Mouse (Mus musculus) liver, embryonic 14.5 days (tissue): ENCODE measurements around the gene Slc18a3. TPM values are rescaled to one million over a fixed set of nuclear protein-coding genes. Genes with fewer than 3 reads are reported as not detected.

ENCODE experiments used
- ATAC-seq: fragments of 200-750 bp; cut with Nextera tagmentation; 2 replicates; pipeline ENCODE4 v1.8.0; 2017; ENCODE audit warnings: moderate number of reproducible peaks, mild to moderate bottlenecking, moderate library complexity; ENCODE audit not compliant: insufficient read depth
- DNase-seq, 3 experiments: peaks; one replicate each; pipeline ENCODE4 v3.0.0-alpha.2; 2012 to 2013; ENCODE audit warnings: low read depth in 3 of 3, low spot score in 3 of 3
- H3K27ac ChIP-seq: fragments of 300-500 bp; sonication (generic); 2 replicates; pipeline ENCODE4 v1.5.1; 2014; ENCODE audit warnings: moderate library complexity, mild to moderate bottlenecking, control low read depth, inconsistent platforms
- H3K27me3 ChIP-seq: fragments of 300-500 bp; sonication (generic); 2 replicates; pipeline ENCODE4 v1.6.1; 2014; ENCODE audit warnings: mild to moderate bottlenecking, low read length, moderate library complexity; ENCODE audit not compliant: control insufficient read depth, insufficient read depth
- H3K36me3 ChIP-seq: fragments of 300-500 bp; sonication (generic); replicated peaks from 2 replicates; pipeline ENCODE4 v1.6.1; 2014; ENCODE audit warnings: low read depth; ENCODE audit not compliant: control insufficient read depth, insufficient read depth
- H3K4me1 ChIP-seq, 2 experiments: fragments of 200-500 bp in 1 of 2; fragments of 300-500 bp in 1 of 2; sonication (generic) in 1 of 2; replicated peaks; 2 replicates each; pipeline ENCODE4 v1.6.1; 2012 to 2014; ENCODE audit warnings: antibody characterized with exemption in 1 of 2, inconsistent platforms in 1 of 2, low read length in 1 of 2; ENCODE audit not compliant: control insufficient read depth in 2 of 2, insufficient read depth in 2 of 2
- H3K4me2 ChIP-seq: fragments of 300-500 bp; sonication (generic); 2 replicates; pipeline ENCODE4 v1.6.1; 2014; ENCODE audit warnings: low read depth, mild to moderate bottlenecking, control low read depth, moderate library complexity
- H3K4me3 ChIP-seq, 2 experiments: fragments of 200-500 bp in 1 of 2; fragments of 300-500 bp in 1 of 2; sonication (generic) in 1 of 2; 2 replicates each; pipeline ENCODE4 v1.5.1; 2012 to 2014; ENCODE audit warnings: low read depth in 2 of 2, low read length in 2 of 2, mild to moderate bottlenecking in 2 of 2, control low read depth in 1 of 2, inconsistent platforms in 1 of 2, moderate library complexity in 1 of 2; ENCODE audit not compliant: insufficient read depth in 1 of 2
- H3K9ac ChIP-seq: fragments of 300-500 bp; sonication (generic); replicated peaks from 2 replicates; pipeline ENCODE4 v1.6.1; 2014; ENCODE audit warnings: mild to moderate bottlenecking, control low read depth, moderate library complexity
- H3K9me3 ChIP-seq: fragments of 300-500 bp; sonication (generic); 2 replicates; pipeline ENCODE4 v1.6.1; 2016; ENCODE audit warnings: low read length, mixed read lengths; ENCODE audit not compliant: control insufficient read depth
- CTCF ChIP-seq: IDR thresholded peaks from 2 replicates; pipeline ENCODE4 v1.5.1; 2016; ENCODE audit warnings: antibody characterized with exemption, low read depth, control low read depth
- EP300 ChIP-seq: IDR thresholded peaks from 2 replicates; pipeline ENCODE4 v1.6.1; 2016; ENCODE audit warnings: antibody characterized with exemption, low read depth
- WGBS: fragments of 180-500 bp; shearing (Covaris S2); extraction: QIAGEN DNeasy Blood & Tissue Kit; methylation state at CpG from one replicate; pipeline ENCODE4 v1.1.7; 2014; ENCODE audit not compliant: insufficient replicate concordance; 5-methylcytosine and 5-hydroxymethylcytosine counted together
- polyA plus RNA-seq, 2 experiments: library from polyadenylated mRNA; depleted of rRNA in 1 of 2; stranded (reverse) in 1 of 2; unstranded in 1 of 2; fragments of >200 nt; fragmentation: Nextera tagmentation in 1 of 2; extraction: Ambion mirVana in 1 of 2; gene quantifications; 2 replicates each; pipeline versions ENCODE4 v1.2.1 to v1.2.3; 2012 to 2014

The Slc18a3 gene
- polyA plus RNA-seq, 2 experiments, result not detected

GRCm38 (mm10) chr14:32508105-32508835 is 43.6 kb upstream of the Slc18a3 start:
- no peak for TF ChIP-seq CTCF
- 0 out of 2 replicates have a peak, but pooled peaks have one; percentile 38 for TF ChIP-seq EP300
- H3K27me3 ChIP-seq, result no peaks in the 10 kb centered on the region
- H3K4me3 ChIP-seq, result no peak overlapping the region
- no peaks in the 10 kb centered on the region for H3K9me3 ChIP-seq
- 17% methylated on average over 10 of the region's 10 CpGs for WGBS
- H3K4me1 ChIP-seq, result peaks cover 7 to 20% of the 10 kb centered on the region in 2 experiments
- H3K27ac ChIP-seq, result no peak overlapping the region
- no peaks in the 10 kb centered on the region for H3K36me3 ChIP-seq
- DNase-seq, result peak; percentile 29 to 44 (median 39)
- H3K4me2 ChIP-seq, result peak overlapping the region; percentile 41
- ATAC-seq, result peak; percentile 48; the same call in 1 of the 2 replicates
- no peak overlapping the region; the same call in 1 of the 2 replicates for H3K9ac ChIP-seq

DNA sequence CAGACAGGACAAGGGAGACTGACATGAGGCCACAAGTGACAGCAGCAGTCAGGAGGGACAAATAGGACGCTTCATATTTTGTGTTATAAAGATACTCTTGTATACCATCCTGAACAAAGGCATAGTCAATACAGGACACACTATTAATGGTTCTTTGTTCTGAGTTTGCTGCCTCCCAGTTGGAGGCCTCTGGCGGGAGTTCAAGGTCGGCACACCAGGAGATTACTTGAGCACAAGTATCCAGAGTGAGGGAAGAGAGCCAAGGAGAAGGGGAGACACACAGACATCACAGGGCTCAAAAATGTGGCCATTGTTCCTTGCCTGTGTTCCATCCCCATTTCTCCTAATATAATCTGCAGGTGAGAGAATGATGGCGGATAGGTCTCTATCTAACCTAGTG is 42.6 kb upstream of the Slc18a3 start:
- Histone ChIP-seq H3K4me2 (no peak overlapping the region), H3K4me1 (peaks cover 7 to 14% of the 10 kb centered on the region in 2 experiments), H3K9me3 (no peaks in the 10 kb centered on the region), H3K36me3 (no peaks in the 10 kb centered on the region), H3K27me3 (no peaks in the 10 kb centered on the region), H3K4me3 (no peak overlapping the region), H3K9ac (no peak overlapping the region), H3K27ac (no peak overlapping the region)
- WGBS, result 67% methylated on average over 4 of the region's 4 CpGs
- ATAC-seq (no peak), DNase-seq (no peak)
- TF ChIP-seq CTCF, result no peak
- TF ChIP-seq EP300, result no peak

GRCm38 (mm10) chr14:32506329-32506728 is 41.7 kb upstream of the Slc18a3 start:
- H3K36me3 ChIP-seq, result no peaks in the 10 kb centered on the region
- DNase-seq (no peak), ATAC-seq (no peak)
- 63% methylated on average over 10 of the region's 10 CpGs for WGBS
- H3K4me1 ChIP-seq, result peaks cover 7 to 14% of the 10 kb centered on the region in 2 experiments
- no peak for TF ChIP-seq EP300
- no peak for TF ChIP-seq CTCF
- no peak overlapping the region for H3K4me3 ChIP-seq
- no peak overlapping the region for H3K27ac ChIP-seq
- no peaks in the 10 kb centered on the region for H3K27me3 ChIP-seq
- H3K9me3 ChIP-seq, result no peaks in the 10 kb centered on the region
- no peak overlapping the region for H3K9ac ChIP-seq
- no peak overlapping the region for H3K4me2 ChIP-seq

GRCm38 (mm10) chr14:32503897-32504296 is 39.2 kb upstream of the Slc18a3 start:
- Histone ChIP-seq H3K9ac (no peak overlapping the region), H3K27ac (no peak overlapping the region), H3K4me2 (no peak overlapping the region), H3K4me1 (peaks cover 7 to 12% of the 10 kb centered on the region in 2 experiments), H3K9me3 (no peaks in the 10 kb centered on the region), H3K36me3 (no peaks in the 10 kb centered on the region), H3K4me3 (no peak overlapping the region), H3K27me3 (no peaks in the 10 kb centered on the region)
- DNase-seq (no peak), ATAC-seq (no peak)
- TF ChIP-seq CTCF, result no peak
- no peak for TF ChIP-seq EP300
- WGBS, result 77% methylated on average over 1 of the region's 1 CpGs

DNA sequence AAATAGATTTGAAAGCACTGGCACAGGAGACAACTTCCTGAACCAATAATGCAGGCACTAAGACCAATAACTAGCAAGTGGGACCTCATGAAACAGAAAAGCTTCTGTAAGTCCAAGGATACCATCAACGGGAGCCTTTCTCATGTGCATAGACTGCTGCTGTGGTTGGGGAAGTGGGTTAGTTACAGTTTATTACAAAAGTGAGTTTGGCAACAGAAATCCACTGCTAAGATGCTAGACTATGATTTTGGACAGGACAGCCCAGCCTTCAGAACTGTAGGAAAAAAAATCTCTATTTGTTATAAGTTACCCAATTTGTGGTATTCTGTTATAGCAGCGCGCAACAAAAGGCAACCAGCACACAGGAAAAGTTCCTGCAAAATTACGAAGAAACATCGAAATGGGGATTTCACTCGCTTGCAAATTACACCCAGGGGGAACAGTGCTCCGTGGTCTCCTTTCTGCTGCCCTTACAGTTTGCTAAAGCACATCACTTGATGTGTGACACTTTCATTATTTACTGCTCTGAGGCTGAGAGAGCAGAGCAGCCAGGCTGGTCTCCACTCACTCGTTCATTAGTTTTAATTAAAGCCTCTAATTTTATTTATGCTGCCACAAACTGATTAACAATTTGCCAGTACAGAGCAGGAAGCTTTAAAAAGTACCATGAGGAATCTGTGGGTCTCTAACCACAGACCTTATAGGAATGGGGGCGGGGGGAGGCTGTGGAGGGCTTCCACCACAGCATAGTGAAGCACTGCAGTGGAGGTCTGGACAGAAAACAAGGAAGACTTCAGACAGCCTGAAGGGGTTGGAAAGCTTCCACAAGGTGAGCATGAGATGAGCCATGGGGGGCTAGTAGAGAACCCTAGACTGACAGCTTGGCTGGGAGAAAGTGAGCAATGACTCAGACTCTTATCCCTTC is 38.4 kb upstream of the Slc18a3 start:
- WGBS, result 53% methylated on average over 9 of the region's 9 CpGs
- peaks cover 1 to 4% of the 10 kb centered on the region in 2 experiments; a peak in 3 of 4 replicates for H3K4me1 ChIP-seq
- no peak overlapping the region for H3K4me2 ChIP-seq
- no peaks in the 10 kb centered on the region for H3K9me3 ChIP-seq
- H3K9ac ChIP-seq, result no peak overlapping the region
- no peak overlapping the region for H3K27ac ChIP-seq
- H3K27me3 ChIP-seq, result no peaks in the 10 kb centered on the region
- ATAC-seq (no peak), DNase-seq (no peak)
- no peak overlapping the region for H3K4me3 ChIP-seq
- TF ChIP-seq CTCF, result no peak
- TF ChIP-seq EP300, result no peak
- H3K36me3 ChIP-seq, result no peaks in the 10 kb centered on the region
